Mouse (Mus musculus) gastrocnemius, postnatal 10 days (tissue): ENCODE data around the gene Zfp646. TPM values are rescaled to one million over a fixed set of nuclear protein-coding genes. Genes with fewer than 3 reads are reported as not detected.
A peak's percentile ranks its signal among the peaks of the same experiment; 100 is the strongest.

Source experiments
- DNase-seq: peaks from one replicate; pipeline ENCODE4 v3.0.0; 2021; ENCODE audit warnings: mixed read lengths
- total RNA-seq, 2 experiments: library from RNA; stranded (reverse); gene quantifications; 2 replicates each; pipeline ENCODE4 v1.2.3; 2021

The Zfp646 gene
- total RNA-seq, 2 experiments from 2014 or later, result 16.2 to 20.1 TPM

DNA sequence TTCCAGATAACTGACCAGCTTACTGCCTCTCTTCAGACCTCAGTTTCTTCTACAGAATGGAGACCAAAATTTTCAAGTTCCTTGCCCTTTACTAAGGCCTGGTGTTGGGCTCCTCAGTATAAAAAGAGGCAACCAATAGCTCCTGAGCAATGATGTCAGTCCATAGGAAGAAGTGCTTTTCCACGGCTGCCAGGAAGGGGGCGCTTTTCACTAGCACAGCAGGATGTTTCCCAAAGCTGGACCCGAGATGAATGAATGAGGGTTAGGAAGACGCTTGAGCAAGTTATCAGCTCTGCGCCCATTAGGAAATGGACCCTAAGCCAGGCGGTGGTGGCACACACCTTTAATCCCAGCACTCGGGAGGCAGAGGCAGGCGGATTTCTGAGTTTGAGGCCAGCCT lies 45.5 kb downstream of the Zfp646 start:
- no peak for DNase-seq

DNA sequence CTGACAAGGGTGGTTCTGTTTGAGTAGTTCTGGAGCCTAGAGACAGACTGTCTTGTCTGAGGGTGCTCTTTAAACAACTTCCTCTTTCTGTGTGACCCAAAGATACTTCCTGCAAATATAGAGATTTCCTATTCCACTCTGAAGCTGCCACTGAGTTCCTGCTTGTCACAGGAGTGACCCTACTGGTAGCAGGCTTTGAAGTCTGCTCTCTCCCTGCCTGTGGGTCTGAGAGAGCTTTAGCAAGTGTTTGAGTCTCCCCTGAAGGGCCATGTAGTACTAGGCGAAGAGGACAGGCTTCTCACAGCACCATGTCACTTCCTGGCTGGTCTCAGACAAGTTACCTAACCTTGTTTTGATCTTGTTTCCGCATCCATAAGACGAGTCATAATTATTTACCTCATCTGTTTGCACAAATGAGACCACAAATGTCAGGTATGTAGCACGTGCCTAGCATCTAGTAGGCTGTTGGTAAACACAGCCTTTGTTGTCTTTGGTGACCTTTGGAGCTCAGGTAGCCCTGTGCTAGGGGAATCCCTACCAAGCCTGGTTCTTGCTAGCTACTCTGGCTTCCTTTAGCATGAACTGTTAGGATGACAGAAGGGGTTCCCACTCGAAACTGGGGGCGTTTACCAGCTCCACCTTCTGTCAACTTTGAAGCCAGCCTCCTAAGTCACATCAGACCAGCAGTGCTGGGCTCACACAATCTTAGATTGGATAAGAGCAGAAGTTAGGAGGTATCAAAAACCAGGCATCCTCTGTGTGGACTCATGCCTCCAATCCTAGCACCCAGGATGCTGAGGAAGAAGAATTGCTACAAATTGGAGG lies 46.6 kb downstream of the Zfp646 start:
- DNase-seq, result no peak

DNA sequence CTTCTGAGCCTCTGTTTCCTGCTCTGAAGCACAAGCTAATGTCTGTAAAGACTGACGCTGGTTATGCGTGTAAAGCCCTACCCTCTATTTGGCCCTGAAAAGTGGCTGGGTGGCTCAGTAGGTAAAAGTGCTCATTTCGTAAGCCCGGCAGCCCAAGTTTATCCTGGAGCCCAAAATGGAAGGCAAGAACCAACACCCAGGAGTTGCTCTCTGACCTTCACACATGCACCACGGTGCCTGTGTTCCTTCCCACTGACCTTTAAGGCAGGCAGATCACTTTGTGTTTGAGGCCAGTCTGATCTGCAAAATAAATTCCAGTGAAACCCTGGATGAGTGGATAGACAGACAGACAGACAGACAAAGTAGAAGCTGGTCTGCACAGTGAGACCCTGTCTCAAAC lies 47.7 kb downstream of the Zfp646 start:
- DNase-seq, result no peak

DNA sequence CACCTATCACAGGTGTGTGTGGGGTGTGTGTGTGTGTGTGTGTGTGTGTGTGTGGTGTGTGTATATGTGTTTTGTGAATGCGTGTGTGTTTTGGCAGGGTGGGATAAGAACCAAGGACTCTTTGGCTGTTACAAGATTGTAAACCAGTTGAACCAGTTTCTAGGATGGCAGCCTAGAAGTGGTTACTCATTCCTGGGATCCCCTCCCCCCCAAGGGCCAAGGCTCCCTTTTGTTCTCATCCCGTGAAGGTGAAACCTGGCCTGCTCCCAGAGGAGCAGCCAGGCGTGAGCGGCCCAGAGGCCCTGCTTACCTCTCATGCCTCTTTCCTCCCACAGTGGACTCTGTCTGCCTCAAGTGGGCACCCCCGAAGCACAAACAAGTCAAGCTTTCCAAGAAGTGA lies 49.2 kb downstream of the Zfp646 start:
- DNase-seq, result no peak

DNA sequence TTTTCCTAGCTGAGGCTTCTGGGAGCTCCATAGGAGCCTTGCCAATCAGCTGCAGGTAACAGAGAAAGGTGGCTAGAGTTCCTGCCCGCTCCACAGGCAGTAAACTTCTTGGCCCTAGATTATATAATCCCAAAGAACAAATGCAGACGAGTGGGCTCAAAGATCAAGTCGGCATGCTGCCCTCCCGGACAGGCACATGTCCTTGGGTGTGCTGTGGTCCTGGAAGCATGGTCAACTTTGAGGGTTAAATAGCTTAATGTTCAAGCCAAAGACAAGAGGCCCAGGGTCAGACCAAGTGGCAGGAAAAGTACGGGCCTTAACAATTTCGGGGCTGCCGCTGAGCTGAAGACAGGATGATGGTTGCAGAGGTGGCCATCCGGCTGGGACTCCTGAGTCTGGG lies 50.0 kb downstream of the Zfp646 start:
- no peak for DNase-seq

DNA sequence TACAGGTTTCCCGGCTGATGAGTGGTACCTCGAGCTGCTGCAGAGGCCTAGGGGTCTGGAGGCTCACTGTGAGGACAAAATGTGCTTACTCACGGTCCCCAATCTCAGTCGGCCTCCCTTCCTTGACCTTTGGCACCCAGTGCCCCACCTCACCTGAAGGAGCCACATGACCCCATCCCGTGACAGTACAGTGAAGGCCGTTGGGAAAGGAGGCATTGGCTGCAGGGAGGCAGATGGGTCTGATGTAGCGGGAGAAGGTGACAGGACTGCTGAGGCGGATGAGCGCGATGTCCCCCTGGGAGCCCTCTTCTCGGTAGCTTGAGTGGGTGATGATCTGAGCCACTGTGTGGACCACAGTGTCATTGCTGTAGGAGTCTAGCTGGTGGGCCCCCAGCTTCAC lies 50.8 kb downstream of the Zfp646 start:
- no peak for DNase-seq

DNA sequence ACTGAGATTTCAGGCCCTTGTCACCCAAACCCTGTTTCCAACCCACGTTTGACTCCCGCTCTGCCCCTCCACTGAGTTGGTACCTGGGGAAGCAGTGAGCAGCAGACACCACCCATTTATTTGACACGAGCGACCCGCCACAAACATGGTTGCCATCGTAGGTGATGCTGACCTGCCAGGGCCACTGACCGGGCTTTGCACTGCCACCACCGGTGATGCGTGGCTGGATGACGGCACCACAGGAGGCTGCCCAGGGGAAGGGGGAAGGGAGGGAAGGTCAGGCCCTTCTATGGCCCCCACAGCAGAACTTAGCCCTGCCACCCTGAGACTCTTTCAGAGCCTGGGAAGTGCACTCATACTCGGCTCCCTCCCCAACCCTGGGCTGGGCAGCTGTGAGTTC lies 51.7 kb downstream of the Zfp646 start:
- DNase-seq, result no peak

DNA sequence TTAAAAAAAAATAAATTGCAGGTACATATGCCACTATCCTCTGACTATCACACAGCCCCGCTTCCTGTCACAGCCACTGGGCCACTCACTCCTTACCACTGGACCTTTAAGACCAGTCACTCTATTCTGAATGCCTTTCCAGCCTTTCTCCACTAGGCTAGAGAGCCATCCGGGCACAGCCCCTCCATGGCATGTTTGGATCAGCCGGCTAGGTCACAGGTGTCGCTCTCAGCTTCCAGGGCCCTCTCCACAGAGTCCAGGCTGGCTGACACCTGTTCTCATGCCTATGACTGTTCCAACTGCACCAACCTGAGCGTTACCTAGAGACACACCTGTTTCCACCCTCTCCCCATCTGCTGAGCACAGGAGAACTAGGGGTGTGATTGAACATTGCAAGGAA lies 52.6 kb downstream of the Zfp646 start:
- no peak for DNase-seq

DNA sequence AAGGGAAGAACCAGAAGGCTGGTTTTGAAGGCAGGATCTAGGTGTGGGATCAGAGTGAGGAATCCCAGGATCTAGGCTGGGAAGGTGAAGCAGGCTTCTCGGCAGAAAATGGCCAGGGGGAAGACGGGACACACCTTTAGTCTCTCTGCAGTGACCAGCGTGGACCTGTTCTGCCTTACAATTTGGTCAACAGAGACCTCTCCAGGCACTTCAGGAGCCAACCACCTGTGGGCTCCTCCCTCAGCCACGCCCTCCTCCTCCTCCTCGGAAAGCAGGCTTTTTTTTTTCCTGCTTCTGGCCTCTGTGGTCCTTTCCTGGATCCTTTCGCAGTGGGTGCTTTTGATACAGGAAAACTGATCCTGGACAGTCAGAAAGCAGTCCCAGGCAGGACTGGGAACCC lies 53.9 kb downstream of the Zfp646 start, which contains the start of gene Prss8:
Gene Prss8 (minus strand): TSS at position 182 of the 400 bp plus-strand sequence.
- DNase-seq, result no peak

DNA sequence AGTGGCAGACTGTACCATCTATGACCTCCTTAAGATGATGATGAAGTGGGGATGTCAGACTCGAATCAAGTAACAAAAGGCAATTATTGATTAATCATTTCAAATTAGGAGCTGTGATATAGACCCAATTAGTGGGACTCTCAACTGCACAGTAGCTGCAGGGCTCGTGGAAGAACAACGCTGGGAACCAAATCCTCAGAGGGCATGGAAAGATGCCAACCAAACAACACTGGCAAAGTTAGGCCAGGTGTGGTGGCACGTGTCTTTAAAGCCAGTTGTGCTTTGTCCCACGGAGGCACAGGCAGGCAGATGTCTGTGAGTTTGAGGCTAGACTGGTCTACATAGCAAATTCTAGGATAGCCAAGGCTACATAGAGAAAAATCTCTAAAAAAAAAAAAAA lies 54.6 kb downstream of the Zfp646 start:
- DNase-seq, result no peak

DNA sequence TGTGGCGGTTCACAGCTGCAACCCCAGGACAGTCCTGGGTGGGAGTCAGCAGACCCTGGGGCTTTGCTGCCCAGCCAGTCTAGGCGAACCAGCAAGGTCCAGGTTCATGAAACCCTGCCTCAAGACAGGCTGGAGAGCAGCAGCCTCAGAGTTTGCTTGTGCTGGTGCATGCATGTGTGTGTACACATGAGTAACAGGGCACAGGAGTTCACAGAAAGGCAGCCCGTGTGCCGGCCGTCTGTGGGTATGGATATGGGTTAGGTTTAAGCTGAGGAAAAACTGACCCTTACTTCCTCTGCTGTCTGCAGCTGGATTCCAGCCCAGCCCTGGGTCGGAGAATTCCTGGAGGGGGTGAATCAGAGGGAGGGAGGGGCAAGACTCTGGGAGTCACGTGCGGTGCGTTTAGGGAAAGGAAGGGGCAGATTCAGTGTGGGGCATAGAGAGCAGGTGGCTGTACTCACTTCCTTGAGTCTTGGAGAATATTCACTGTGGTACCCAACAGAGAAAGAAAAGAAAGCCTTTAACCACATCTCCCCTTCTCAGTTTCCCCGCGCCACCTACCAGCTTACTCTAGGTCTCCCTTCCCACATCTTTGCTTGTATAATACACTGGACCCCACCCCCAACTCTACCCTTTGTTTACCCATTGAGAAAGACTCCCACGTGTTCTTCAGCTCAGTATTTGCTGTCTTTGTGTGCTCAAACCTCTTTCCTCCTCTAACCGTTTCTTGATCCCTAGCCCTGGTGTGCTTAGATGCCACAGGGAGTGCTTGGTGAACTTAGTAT lies 55.5 kb downstream of the Zfp646 start:
- DNase-seq, result no peak

DNA sequence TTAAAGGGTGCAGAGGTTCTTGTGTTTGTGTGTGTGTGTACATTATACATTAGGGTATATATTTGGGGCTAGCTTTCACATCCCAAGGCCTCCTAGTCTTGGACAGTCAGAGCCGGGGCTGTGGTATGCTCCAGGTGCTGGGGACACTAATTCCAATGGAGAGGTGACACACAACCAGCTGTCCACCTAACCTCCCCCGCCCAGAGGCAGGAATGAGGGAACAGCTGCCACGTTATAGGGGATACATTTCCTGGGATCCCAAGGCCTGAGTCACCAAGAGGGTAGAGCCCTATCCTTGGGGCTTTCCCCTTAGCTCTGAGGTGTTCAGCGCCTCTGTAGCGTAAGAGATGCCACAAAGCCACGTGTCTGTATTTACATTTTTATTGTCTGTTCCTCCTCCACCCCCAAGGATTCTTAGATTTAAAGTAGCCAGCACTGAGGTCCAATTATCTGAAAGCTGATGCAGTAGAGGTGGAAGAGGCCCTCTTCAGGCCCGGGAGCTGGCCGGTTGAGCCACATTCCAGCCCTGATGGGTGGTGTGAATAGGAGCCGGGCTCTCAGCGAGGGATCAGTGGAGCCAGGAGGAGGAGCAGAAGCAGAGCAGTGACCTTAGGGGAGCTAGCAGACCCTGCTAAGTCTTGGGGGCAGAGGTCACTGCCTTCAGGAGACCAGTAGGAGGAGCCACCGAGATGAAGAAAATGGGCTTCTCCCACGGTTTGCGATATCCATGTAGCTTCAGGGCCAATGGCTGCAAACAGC lies 56.4 kb downstream of the Zfp646 start:
- no peak for DNase-seq

DNA sequence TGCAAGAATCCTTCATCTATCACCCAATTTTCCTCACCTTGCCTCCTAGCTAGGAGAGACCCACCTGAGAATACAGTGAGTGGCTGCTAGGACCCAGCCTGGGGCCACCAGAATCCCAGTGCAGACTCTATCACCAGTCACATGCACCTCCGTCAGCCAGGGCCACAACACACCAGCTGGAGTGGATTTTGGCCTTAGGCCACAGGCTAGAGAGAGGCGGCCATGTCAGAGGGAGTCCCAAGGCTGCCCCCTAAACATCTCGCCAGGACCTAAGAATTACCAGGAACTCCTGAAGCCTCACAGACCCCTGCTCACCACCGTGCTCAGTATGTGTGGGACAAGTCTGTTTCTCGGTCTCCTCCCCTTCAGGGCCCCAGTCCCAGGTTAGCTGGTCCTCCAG lies 58.1 kb downstream of the Zfp646 start:
- no peak for DNase-seq

DNA sequence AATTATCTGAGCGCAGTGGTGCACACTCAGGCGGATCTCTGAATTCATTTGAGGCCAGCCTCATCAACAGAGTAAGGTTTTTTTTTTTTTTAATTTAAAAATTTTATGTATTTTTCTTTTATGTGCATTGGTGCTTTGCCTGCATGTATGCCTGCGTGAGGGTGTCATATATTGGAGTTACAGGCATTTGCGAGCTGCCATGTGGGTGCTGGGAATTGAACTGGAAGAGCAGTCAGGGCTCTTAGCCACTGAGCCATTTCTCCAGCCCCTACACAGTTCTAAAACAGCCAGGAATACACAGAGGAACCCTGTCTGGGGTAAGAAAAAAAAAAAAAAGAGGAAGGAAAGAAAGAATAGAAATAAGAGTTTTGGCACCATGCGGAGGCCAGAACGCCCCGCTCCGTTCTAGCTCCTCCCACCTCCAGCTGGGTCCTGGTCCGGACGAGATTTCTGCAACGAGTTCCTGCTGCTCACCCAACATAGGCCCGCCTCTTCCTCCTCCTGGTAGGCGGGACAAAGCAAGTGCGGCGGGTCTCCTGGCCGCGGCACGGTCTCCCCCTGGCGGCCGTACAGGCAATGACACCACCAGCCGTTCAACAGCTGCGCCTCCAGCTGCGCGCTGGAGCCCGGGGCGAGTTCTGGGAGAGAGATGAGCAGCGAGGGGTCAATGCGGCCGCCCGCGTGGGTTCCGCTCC lies 59.2 kb downstream of the Zfp646 start:
- DNase-seq, result peak; percentile 96

Other genes with a start within 250 kb of the Zfp646 start
- 10 to 100 TPM; 93.2 to 97.1 TPM for gene Bcl7c, start 167.3 kb upstream of the Zfp646 start, total RNA-seq
- gene Ctf1, start 163.5 kb upstream of the Zfp646 start, total RNA-seq, result 10 to 100 TPM in 1 of 2 experiments, 1 to 10 TPM in 1; 9.1 to 12.7 TPM
- not detected for gene Ctf2, start 144.1 kb upstream of the Zfp646 start, total RNA-seq
- gene Fbxl19, start 131.7 kb upstream of the Zfp646 start, total RNA-seq, result 1 to 10 TPM; 2.9 to 6.0 TPM
- 10 to 100 TPM; 10.2 to 12.3 TPM for gene Orai3, start 106.4 kb upstream of the Zfp646 start, total RNA-seq
- 10 to 100 TPM; 21.2 to 26.2 TPM for gene Setd1a, start 99.6 kb upstream of the Zfp646 start, total RNA-seq
- gene Gm49388, start 90.6 kb upstream of the Zfp646 start, total RNA-seq, result under 1 TPM in 1 of 2 experiments, not detected in 1; 0.47 TPM
- gene Hsd3b7, start 75.6 kb upstream of the Zfp646 start, total RNA-seq, result 10 to 100 TPM in 1 of 2 experiments, 1 to 10 TPM in 1; 8.1 to 12.5 TPM
- gene Stx4a, start 51.9 kb upstream of the Zfp646 start, total RNA-seq, result 10 to 100 TPM; 52.6 to 69.7 TPM
- gene Stx1b, start 51.7 kb upstream of the Zfp646 start, total RNA-seq, result 1 to 10 TPM; 3.0 to 4.6 TPM
- gene Zfp668, start 607 bp downstream of the Zfp646 start, total RNA-seq, result 1 to 10 TPM; 5.8 to 7.7 TPM
- 1 to 10 TPM in 1 of 2 experiments, under 1 TPM in 1; 0.96 to 1.2 TPM for gene Prss53, start 14.7 kb downstream of the Zfp646 start, total RNA-seq
- gene Gm21974, start 19.2 kb downstream of the Zfp646 start, total RNA-seq, result not detected
- 10 to 100 TPM; 36.8 to 48.9 TPM for gene Vkorc1, start 19.4 kb downstream of the Zfp646 start, total RNA-seq
- gene Bckdk, start 27.9 kb downstream of the Zfp646 start, total RNA-seq, result 10 to 100 TPM; 84.9 to 89.6 TPM
- gene Kat8, start 36.3 kb downstream of the Zfp646 start, total RNA-seq, result 10 to 100 TPM; 12.9 to 16.7 TPM
- gene Prss8, start 53.9 kb downstream of the Zfp646 start, total RNA-seq, result not detected
- gene Prss36, start 70.5 kb downstream of the Zfp646 start, total RNA-seq, result 1 to 10 TPM; 6.6 to 7.9 TPM
- 100 to 1,000 TPM; 199 to 239 TPM for gene Fus, start 91.2 kb downstream of the Zfp646 start, total RNA-seq
- 1 to 10 TPM; 3.3 to 4.9 TPM for gene Pycard, start 117.6 kb downstream of the Zfp646 start, total RNA-seq
- gene Trim72, start 127.7 kb downstream of the Zfp646 start, total RNA-seq, result 100 to 1,000 TPM; 238 to 256 TPM
- 1 to 10 TPM; 1.5 to 3.4 TPM for gene Itgam, start 186.4 kb downstream of the Zfp646 start, total RNA-seq
- gene Gm49368, start 186.5 kb downstream of the Zfp646 start, total RNA-seq, result not detected